Mouse (Mus musculus) megakaryocyte, adult 5-6 weeks (primary cell): Measurements from ENCODE around the gene Camkk2. TPM values are rescaled to one million over a fixed set of nuclear protein-coding genes. Genes with fewer than 3 reads are reported as not detected.

Experiments used
- ATAC-seq: 2 replicates; pipeline ENCODE4 v1.8.0; 2016; ENCODE audit warnings: mild to moderate bottlenecking, inconsistent platforms; ENCODE audit not compliant: poor library complexity, severe bottlenecking
- total RNA-seq, 2 experiments: library from RNA; stranded (forward) in 1 of 2; stranded (reverse) in 1 of 2; fragments of 153-499, 151-499 nt in 1 of 2; fragments of 221-1000, 200-1000 nt in 1 of 2; gene quantifications; 2 replicates each; pipeline versions ENCODE4 v1.2.3 to v1.2.4; 2015 to 2017

Gene Camkk2
- total RNA-seq, 2 experiments from 2014 or later, result 83.6 to 86.6 TPM

GRCm38 (mm10) chr5:122747950-122748349 lies 31.3 kb downstream of the Camkk2 start:
- no peak for ATAC-seq

- ATAC-seq, result no peak
Measured at GRCm38 (mm10) chr5:122743880-122744422, 35.3 kb downstream of the Camkk2 start.

GRCm38 (mm10) chr5:122736761-122737160 lies 42.4 kb downstream of the Camkk2 start:
- ATAC-seq, result no peak

GRCm38 (mm10) chr5:122735853-122736252 lies 43.4 kb downstream of the Camkk2 start:
- ATAC-seq, result no peak

- ATAC-seq, result no peak
Measured at GRCm38 (mm10) chr5:122733881-122734280, 45.3 kb downstream of the Camkk2 start.

- peak; percentile 46 for ATAC-seq
Measured at GRCm38 (mm10) chr5:122731991-122732673, 47.1 kb downstream of the Camkk2 start.

GRCm38 (mm10) chr5:122731321-122731720 lies 47.9 kb downstream of the Camkk2 start:
- peak; percentile 64 for ATAC-seq

GRCm38 (mm10) chr5:122730776-122731175 lies 48.4 kb downstream of the Camkk2 start:
- ATAC-seq, result no peak

- no peak for ATAC-seq
Measured at GRCm38 (mm10) chr5:122727096-122727495, 52.1 kb downstream of the Camkk2 start.

- ATAC-seq, result no peak
Measured at GRCm38 (mm10) chr5:122726595-122726994, 52.6 kb downstream of the Camkk2 start.

- ATAC-seq, result peak; percentile 57
Measured at GRCm38 (mm10) chr5:122726068-122726467, 53.1 kb downstream of the Camkk2 start.

- no peak for ATAC-seq
Measured at GRCm38 (mm10) chr5:122725453-122725852, 53.8 kb downstream of the Camkk2 start.

- peak; percentile 50 for ATAC-seq
Measured at GRCm38 (mm10) chr5:122719168-122719567, 60.0 kb downstream of the Camkk2 start.

- ATAC-seq, result peak; percentile 72
Measured at GRCm38 (mm10) chr5:122718400-122718799, 60.8 kb downstream of the Camkk2 start.

GRCm38 (mm10) chr5:122716793-122717192 lies 62.4 kb downstream of the Camkk2 start:
- ATAC-seq, result no peak

GRCm38 (mm10) chr5:122715723-122716122 lies 63.5 kb downstream of the Camkk2 start:
- ATAC-seq, result no peak

GRCm38 (mm10) chr5:122708819-122709218 lies 70.4 kb downstream of the Camkk2 start:
- no peak for ATAC-seq

GRCm38 (mm10) chr5:122707276-122708181 lies 71.7 kb downstream of the Camkk2 start, which contains the start of gene P2rx4:
TSS of gene P2rx4 (plus strand) at chr5:122707544.
- ATAC-seq, result peak; percentile 89

GRCm38 (mm10) chr5:122706917-122707275 lies 72.3 kb downstream of the Camkk2 start:
- no peak for ATAC-seq

- ATAC-seq, result no peak
Measured at GRCm38 (mm10) chr5:122705174-122705573, 74.0 kb downstream of the Camkk2 start.

GRCm38 (mm10) chr5:122704571-122704970 lies 74.6 kb downstream of the Camkk2 start:
- ATAC-seq, result no peak

GRCm38 (mm10) chr5:122703574-122703973 lies 75.6 kb downstream of the Camkk2 start:
- no peak for ATAC-seq
